Mouse (Mus musculus) kidney, embryonic 14.5 days (tissue): ENCODE measurements around the gene Adra2b. TPM values are rescaled to one million over a fixed set of nuclear protein-coding genes. Genes with fewer than 3 reads are reported as not detected.

Source experiments
- ATAC-seq: fragments of 200-750 bp; cut with Nextera tagmentation; 2 replicates; pipeline ENCODE4 v1.8.0; 2017; ENCODE audit warnings: moderate number of reproducible peaks, mild to moderate bottlenecking, moderate TSS enrichment, moderate library complexity; ENCODE audit not compliant: low FRiP score, low TSS enrichment
- H3K27ac ChIP-seq: fragments of 300-500 bp; sonication (generic); 2 replicates; pipeline ENCODE4 v1.5.1; 2014; ENCODE audit warnings: low read depth, mild to moderate bottlenecking, low read length, moderate library complexity, mixed read lengths
- H3K27me3 ChIP-seq: fragments of 300-500 bp; sonication (generic); 2 replicates; pipeline ENCODE4 v1.6.1; 2014; ENCODE audit warnings: mild to moderate bottlenecking, low read length; ENCODE audit not compliant: control insufficient read depth, insufficient read depth
- H3K36me3 ChIP-seq: fragments of 300-500 bp; sonication (generic); 2 replicates; pipeline ENCODE4 v1.6.1; 2014; ENCODE audit warnings: low read length, mixed read lengths; ENCODE audit not compliant: control insufficient read depth, insufficient read depth
- H3K4me1 ChIP-seq: fragments of 300-500 bp; sonication (generic); 2 replicates; pipeline ENCODE4 v1.6.1; 2014; ENCODE audit warnings: low read length, mixed read lengths; ENCODE audit not compliant: control insufficient read depth, insufficient read depth
- H3K4me2 ChIP-seq: fragments of 300-500 bp; sonication (generic); replicated peaks from 2 replicates; pipeline ENCODE4 v1.6.1; 2014; ENCODE audit warnings: low read depth, mild to moderate bottlenecking, low read length
- H3K4me3 ChIP-seq: fragments of 300-500 bp; sonication (generic); 2 replicates; pipeline ENCODE4 v1.5.1; 2014; ENCODE audit warnings: mild to moderate bottlenecking, low read length
- H3K9ac ChIP-seq: fragments of 300-500 bp; sonication (generic); 2 replicates; pipeline ENCODE4 v1.6.1; 2014; ENCODE audit warnings: low read depth, mild to moderate bottlenecking, low read length, moderate library complexity
- H3K9me3 ChIP-seq: fragments of 300-500 bp; sonication (generic); 2 replicates; pipeline ENCODE4 v1.6.1; 2016; ENCODE audit warnings: low read length; ENCODE audit not compliant: control insufficient read depth
- WGBS: fragments of 180-500 bp; shearing (Covaris S2); extraction: QIAGEN DNeasy Blood & Tissue Kit; methylation state at CpG from one replicate; pipeline ENCODE4 v1.1.7; 2014; 5-methylcytosine and 5-hydroxymethylcytosine counted together
- polyA plus RNA-seq: library from polyadenylated mRNA; unstranded; fragments of >200 nt; fragmentation: Nextera tagmentation; extraction: Ambion mirVana; gene quantifications from 2 replicates; pipeline ENCODE4 v1.2.1, GENCODE M21; 2014

The Adra2b gene
- polyA plus RNA-seq, 1 experiment from 2014 or later = 1.8 TPM

- WGBS = 1% methylated on average over 28 of the region's 28 CpGs
- Histone ChIP-seq H3K4me1 (peaks cover 17% of the 10 kb centered on the region), H3K9ac (peak overlapping the region; percentile 34; the same call in 1 of the 2 replicates), H3K9me3 (no peaks in the 10 kb centered on the region), H3K27ac (no peak overlapping the region), H3K4me2 (peak overlapping the region; percentile 77), H3K36me3 (no peaks in the 10 kb centered on the region), H3K4me3 (peak overlapping the region; percentile 43), H3K27me3 (peaks cover 47% of the 10 kb centered on the region)
- ATAC-seq = peak; percentile 13
These were observed 259 bp downstream of the Adra2b start for GRCm38 (mm10) chr2:127363282-127363652.

GRCm38 (mm10) chr2:127363696-127364095 lies 688 bp downstream of the Adra2b start:
- peak overlapping the region; percentile 43 for H3K4me3 ChIP-seq
- no peak overlapping the region for H3K9ac ChIP-seq
- peaks cover 47% of the 10 kb centered on the region for H3K27me3 ChIP-seq
- H3K4me1 ChIP-seq = peaks cover 17% of the 10 kb centered on the region
- 7% methylated on average over 20 of the region's 20 CpGs for WGBS
- H3K9me3 ChIP-seq = no peaks in the 10 kb centered on the region
- no peaks in the 10 kb centered on the region for H3K36me3 ChIP-seq
- H3K4me2 ChIP-seq = peak overlapping the region; percentile 77
- ATAC-seq = 0 out of 2 replicates have a peak, but pooled peaks have one; percentile 13
- H3K27ac ChIP-seq = no peak overlapping the region

GRCm38 (mm10) chr2:127364452-127364851 lies 1.4 kb downstream of the Adra2b start:
- no peak for ATAC-seq
- no peak overlapping the region; the same call in 1 of the 2 replicates for H3K9ac ChIP-seq
- H3K9me3 ChIP-seq = no peaks in the 10 kb centered on the region
- no peak overlapping the region for H3K4me2 ChIP-seq
- peaks cover 17% of the 10 kb centered on the region for H3K4me1 ChIP-seq
- no peak overlapping the region for H3K27ac ChIP-seq
- H3K4me3 ChIP-seq = peak overlapping the region; percentile 43; the same call in 1 of the 2 replicates
- peaks cover 47% of the 10 kb centered on the region for H3K27me3 ChIP-seq
- 16% methylated on average over 8 of the region's 8 CpGs for WGBS
- no peaks in the 10 kb centered on the region for H3K36me3 ChIP-seq

- Histone ChIP-seq H3K36me3 (no peaks in the 10 kb centered on the region), H3K27ac (no peak overlapping the region), H3K9ac (no peak overlapping the region), H3K9me3 (no peaks in the 10 kb centered on the region), H3K4me1 (peaks cover 21% of the 10 kb centered on the region), H3K4me3 (no peak overlapping the region), H3K27me3 (peaks cover 36% of the 10 kb centered on the region), H3K4me2 (no peak overlapping the region)
- ATAC-seq = no peak
- WGBS = 56% methylated on average over 10 of the region's 10 CpGs
These were observed 4.3 kb downstream of the Adra2b start for GRCm38 (mm10) chr2:127367126-127367820.

GRCm38 (mm10) chr2:127369703-127370376 lies 6.8 kb downstream of the Adra2b start:
- Histone ChIP-seq H3K4me2 (no peak overlapping the region), H3K36me3 (no peaks in the 10 kb centered on the region), H3K4me1 (0 out of 2 replicates have a peak, but pooled peaks cover 7% of the 10 kb centered on the region), H3K9me3 (no peaks in the 10 kb centered on the region), H3K9ac (no peak overlapping the region), H3K4me3 (no peak overlapping the region), H3K27ac (no peak overlapping the region), H3K27me3 (peaks cover 12% of the 10 kb centered on the region)
- no peak for ATAC-seq
- WGBS = 67% methylated on average over 5 of the region's 5 CpGs

GRCm38 (mm10) chr2:127370561-127371483 lies 7.8 kb downstream of the Adra2b start:
- peaks cover 3% of the 10 kb centered on the region; the same call in 1 of the 2 replicates for H3K27me3 ChIP-seq
- H3K4me3 ChIP-seq = no peak overlapping the region
- no peak overlapping the region for H3K4me2 ChIP-seq
- no peaks in the 10 kb centered on the region for H3K36me3 ChIP-seq
- no peak overlapping the region for H3K27ac ChIP-seq
- ATAC-seq = peak; percentile 33; the same call in 1 of the 2 replicates
- H3K9ac ChIP-seq = no peak overlapping the region
- no peaks in the 10 kb centered on the region for H3K9me3 ChIP-seq
- 47% methylated on average over 9 of the region's 9 CpGs for WGBS
- 0 out of 2 replicates have a peak, but pooled peaks cover 7% of the 10 kb centered on the region for H3K4me1 ChIP-seq

GRCm38 (mm10) chr2:127371484-127371861 lies 8.5 kb downstream of the Adra2b start:
- WGBS = 93% methylated on average over 1 of the region's 1 CpGs
- no peak overlapping the region for H3K4me3 ChIP-seq
- no peak overlapping the region for H3K27ac ChIP-seq
- peaks cover 3% of the 10 kb centered on the region; the same call in 1 of the 2 replicates for H3K27me3 ChIP-seq
- no peak overlapping the region for H3K9ac ChIP-seq
- H3K36me3 ChIP-seq = no peaks in the 10 kb centered on the region
- no peak overlapping the region for H3K4me2 ChIP-seq
- 0 out of 2 replicates have a peak, but pooled peaks cover 7% of the 10 kb centered on the region for H3K4me1 ChIP-seq
- no peaks in the 10 kb centered on the region for H3K9me3 ChIP-seq
- ATAC-seq = peak; percentile 80

GRCm38 (mm10) chr2:127372082-127372481 lies 9.1 kb downstream of the Adra2b start:
- Histone ChIP-seq H3K9ac (no peak overlapping the region), H3K4me3 (no peak overlapping the region), H3K36me3 (no peaks in the 10 kb centered on the region), H3K27me3 (peaks cover 1% of the 10 kb centered on the region; the same call in 1 of the 2 replicates), H3K9me3 (no peaks in the 10 kb centered on the region), H3K4me1 (0 out of 2 replicates have a peak, but pooled peaks cover 7% of the 10 kb centered on the region), H3K4me2 (no peak overlapping the region), H3K27ac (no peak overlapping the region)
- no peak; the same call in 1 of the 2 replicates for ATAC-seq
- WGBS = 100% methylated on average over 2 of the region's 2 CpGs
